Mouse (Mus musculus) forebrain, embryonic 15.5 days (tissue): ENCODE data around the gene 1700028P14Rik. TPM values are rescaled to one million over a fixed set of nuclear protein-coding genes. Genes with fewer than 3 reads are reported as not detected.

Experiments
- ATAC-seq: fragments of 200-750 bp; cut with Nextera tagmentation; replicated peaks from 2 replicates; pipeline ENCODE4 v1.8.0; 2017; ENCODE audit warnings: mild to moderate bottlenecking, moderate TSS enrichment, moderate library complexity
- H3K27ac ChIP-seq: fragments of 300-500 bp; sonication (generic); replicated peaks from 2 replicates; pipeline ENCODE4 v1.5.1; 2015; ENCODE audit warnings: mild to moderate bottlenecking, inconsistent platforms
- H3K27me3 ChIP-seq: fragments of 300-500 bp; sonication (generic); 2 replicates; pipeline ENCODE4 v1.6.1; 2015; ENCODE audit warnings: inconsistent platforms
- H3K36me3 ChIP-seq: fragments of 300-500 bp; sonication (generic); 2 replicates; pipeline ENCODE4 v1.6.1; 2015; ENCODE audit warnings: mild to moderate bottlenecking, inconsistent platforms
- H3K4me1 ChIP-seq: fragments of 300-500 bp; sonication (generic); 2 replicates; pipeline ENCODE4 v1.6.1; 2015; ENCODE audit warnings: inconsistent platforms
- H3K4me2 ChIP-seq: fragments of 300-500 bp; sonication (generic); replicated peaks from 2 replicates; pipeline ENCODE4 v1.6.1; 2015; ENCODE audit warnings: mild to moderate bottlenecking, inconsistent platforms
- H3K4me3 ChIP-seq: fragments of 300-500 bp; sonication (generic); 2 replicates; pipeline ENCODE4 v1.5.1; 2015; ENCODE audit warnings: mild to moderate bottlenecking, inconsistent platforms
- H3K9ac ChIP-seq: fragments of 300-500 bp; sonication (generic); replicated peaks from 2 replicates; pipeline ENCODE4 v1.6.1; 2015; ENCODE audit warnings: mild to moderate bottlenecking, inconsistent platforms
- H3K9me3 ChIP-seq: fragments of 300-500 bp; sonication (generic); 2 replicates; pipeline ENCODE4 v1.6.1; 2016; ENCODE audit warnings: inconsistent platforms
- WGBS: fragments of 180-500 bp; shearing (Covaris S2); methylation state at CpG from one replicate; pipeline ENCODE4 v1.1.7; 2015; ENCODE audit warnings: mixed read lengths; 5-methylcytosine and 5-hydroxymethylcytosine counted together
- polyA plus RNA-seq: library from polyadenylated mRNA; unstranded; fragments of >200 nt; fragmentation: Nextera tagmentation; extraction: Ambion mirVana; gene quantifications from 2 replicates; pipeline ENCODE4 v1.2.1, GENCODE M21; 2015

The 1700028P14Rik gene
- polyA plus RNA-seq, 1 experiment from 2014 or later: 1.3 TPM

DNA sequence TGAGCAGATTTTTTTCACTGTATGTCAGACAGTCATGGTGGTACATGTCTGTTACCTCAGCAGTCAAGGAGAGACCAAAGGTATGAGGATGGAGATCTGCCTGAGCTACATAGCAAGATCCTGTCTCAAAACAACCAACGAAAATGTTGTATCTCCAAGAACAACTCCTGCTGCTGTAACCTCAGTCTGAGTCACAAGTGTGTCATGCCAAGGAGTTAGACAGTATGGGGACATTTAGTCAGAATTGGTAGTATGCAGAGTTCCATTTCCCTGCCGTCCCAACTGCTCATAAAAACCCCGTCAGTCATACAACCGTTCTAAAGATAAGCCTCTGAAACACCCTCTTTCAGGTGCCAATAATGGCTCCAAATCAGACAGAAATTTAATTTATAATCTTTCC, 130.8 kb downstream of the 1700028P14Rik start:
- no peaks in the 10 kb centered on the region for H3K36me3 ChIP-seq
- no peak for ATAC-seq
- no peaks in the 10 kb centered on the region for H3K27me3 ChIP-seq
- H3K9me3 ChIP-seq: no peaks in the 10 kb centered on the region
- no peak overlapping the region for H3K9ac ChIP-seq
- H3K4me1 ChIP-seq: 0 out of 2 replicates have a peak, but pooled peaks cover 2% of the 10 kb centered on the region
- H3K27ac ChIP-seq: no peak overlapping the region
- H3K4me2 ChIP-seq: no peak overlapping the region
- 86% methylated on average over 4 of the region's 4 CpGs for whole genome bisulfite sequencing
- H3K4me3 ChIP-seq: no peak overlapping the region

DNA sequence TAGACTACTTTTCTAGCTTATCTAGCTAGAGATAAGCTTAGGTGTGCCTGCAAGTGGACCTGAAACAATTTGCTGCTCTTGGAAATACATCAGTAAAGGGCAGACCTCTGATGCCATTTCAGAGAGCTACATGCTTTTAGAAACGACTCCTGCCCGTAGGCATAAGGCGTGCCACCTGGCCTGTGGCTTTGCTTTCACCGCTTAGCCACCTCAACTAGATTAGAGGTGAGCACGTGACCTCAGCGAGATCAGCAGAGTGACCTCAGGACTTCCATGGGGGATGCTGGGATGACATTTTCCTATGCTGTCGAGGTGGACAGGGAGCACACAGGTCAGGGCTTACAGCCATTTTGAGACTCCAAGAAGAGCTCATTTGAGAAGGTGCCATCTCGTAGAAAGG, 131.5 kb downstream of the 1700028P14Rik start:
- no peak for ATAC-seq
- 93% methylated on average over 8 of the region's 8 CpGs for WGBS
- no peak overlapping the region for H3K4me3 ChIP-seq
- no peaks in the 10 kb centered on the region for H3K36me3 ChIP-seq
- H3K4me2 ChIP-seq: no peak overlapping the region
- no peaks in the 10 kb centered on the region for H3K9me3 ChIP-seq
- H3K27me3 ChIP-seq: no peaks in the 10 kb centered on the region
- H3K27ac ChIP-seq: no peak overlapping the region
- 0 out of 2 replicates have a peak, but pooled peaks cover 2% of the 10 kb centered on the region for H3K4me1 ChIP-seq
- no peak overlapping the region for H3K9ac ChIP-seq

DNA sequence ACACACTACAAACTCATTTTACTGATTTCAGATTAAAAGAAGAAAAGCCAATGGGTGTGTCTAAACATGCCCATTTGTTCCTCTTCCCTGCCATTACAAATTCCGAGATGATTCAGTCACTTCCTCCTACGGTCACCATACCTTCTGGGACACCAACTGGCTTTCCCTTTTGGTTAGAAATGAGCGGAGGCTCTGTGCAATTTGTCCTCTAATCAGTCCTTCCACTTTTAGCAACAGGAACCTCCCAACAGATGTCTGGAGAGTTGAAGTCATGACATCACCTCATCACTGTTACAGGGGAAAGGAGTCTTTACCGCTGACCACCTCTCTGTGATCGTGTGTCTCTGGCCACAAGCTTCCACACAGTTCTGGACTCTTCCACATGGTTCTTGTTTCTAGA, 132.0 kb downstream of the 1700028P14Rik start:
- no peak for ATAC-seq
- Histone ChIP-seq H3K36me3 (no peaks in the 10 kb centered on the region), H3K4me2 (no peak overlapping the region), H3K9me3 (no peaks in the 10 kb centered on the region), H3K27me3 (no peaks in the 10 kb centered on the region), H3K4me3 (no peak overlapping the region), H3K4me1 (0 out of 2 replicates have a peak, but pooled peaks cover 2% of the 10 kb centered on the region), H3K27ac (no peak overlapping the region), H3K9ac (no peak overlapping the region)
- 89% methylated on average over 5 of the region's 5 CpGs for WGBS

DNA sequence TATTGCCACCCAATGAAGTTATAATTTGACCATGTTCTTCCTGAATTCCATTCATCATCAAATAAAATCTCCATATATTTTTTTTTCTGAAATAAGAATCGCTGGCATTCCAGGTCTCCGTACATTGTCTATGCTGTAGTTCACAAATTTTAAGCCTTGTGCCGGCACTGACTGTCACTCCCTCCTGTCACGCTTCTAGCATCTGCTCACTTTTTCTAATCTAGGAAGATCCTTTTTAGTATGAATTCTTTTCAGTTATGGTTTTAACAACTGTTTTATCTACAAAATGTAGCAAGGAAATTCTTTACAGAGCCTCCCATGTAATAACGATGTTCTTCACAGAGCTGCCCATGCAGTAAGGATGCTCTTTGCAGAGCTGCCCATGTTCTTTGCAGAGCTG, 134.1 kb downstream of the 1700028P14Rik start:
- no peak for ATAC-seq

DNA sequence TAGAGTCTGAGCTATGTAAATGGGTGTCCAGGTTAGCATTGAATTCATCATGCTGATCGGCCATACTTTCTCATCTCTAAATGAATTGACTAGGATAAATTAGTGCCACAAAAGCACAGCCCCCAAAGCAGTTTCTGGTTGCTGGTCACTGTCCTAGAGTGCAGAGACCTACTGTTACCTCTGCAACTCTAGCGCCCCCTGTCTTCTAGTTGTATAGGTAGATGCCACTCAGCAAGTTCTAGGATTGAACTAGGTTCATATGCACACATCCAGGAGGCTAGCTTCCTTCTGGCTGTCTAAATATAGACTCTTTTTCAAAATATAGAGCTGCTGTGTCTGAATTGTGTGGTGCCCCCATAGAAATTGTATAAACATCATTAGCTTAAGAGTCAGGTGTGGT, 141.3 kb downstream of the 1700028P14Rik start:
- Histone ChIP-seq H3K4me2 (no peak overlapping the region), H3K27ac (no peak overlapping the region), H3K4me3 (no peak overlapping the region), H3K27me3 (no peaks in the 10 kb centered on the region), H3K9ac (no peak overlapping the region), H3K4me1 (peaks cover 12% of the 10 kb centered on the region), H3K36me3 (no peaks in the 10 kb centered on the region), H3K9me3 (no peaks in the 10 kb centered on the region)
- WGBS: 52% methylated on average over 2 of the region's 2 CpGs
- no peak for ATAC-seq

More for the DNA sequence above, 134.1 kb downstream of the 1700028P14Rik start:
- Histone ChIP-seq H3K27me3 (no peaks in the 10 kb centered on the region), H3K36me3 (no peaks in the 10 kb centered on the region), H3K4me3 (no peak overlapping the region), H3K4me1 (0 out of 2 replicates have a peak, but pooled peaks cover 2% of the 10 kb centered on the region), H3K9ac (no peak overlapping the region), H3K9me3 (no peaks in the 10 kb centered on the region), H3K4me2 (no peak overlapping the region), H3K27ac (no peak overlapping the region)
- 81% methylated on average over 5 of the region's 5 CpGs for WGBS

Other genes with a start within 250 kb of the 1700028P14Rik start
- 0.95 and 1.2 TPM in 2 replicates for gene Mamdc2, start 204.4 kb downstream of the 1700028P14Rik start, polyA plus RNA-seq
- gene Ptar1, start 34.6 kb upstream of the 1700028P14Rik start, polyA plus RNA-seq: 3.3 and 4.1 TPM in 2 replicates
- gene Apba1, start 106.1 kb upstream of the 1700028P14Rik start, polyA plus RNA-seq: 5.7 and 6.4 TPM in 2 replicates